Mouse (Mus musculus) cortical plate, adult 2 months (tissue): ENCODE results near the gene Phykpl. TPM values are rescaled to one million over a fixed set of nuclear protein-coding genes. Genes with fewer than 3 reads are reported as not detected.

Source experiments
- H3K27ac ChIP-seq: fragments of 200-500 bp; 2 replicates; pipeline ENCODE4 v1.5.1; 2012; ENCODE audit warnings: low read length, control low read depth, inconsistent platforms; ENCODE audit not compliant: insufficient read depth
- H3K4me1 ChIP-seq: fragments of 200-500 bp; 2 replicates; pipeline ENCODE4 v1.6.1; 2011; ENCODE audit warnings: low read length; ENCODE audit not compliant: control insufficient read depth, insufficient read depth
- H3K4me3 ChIP-seq: fragments of 200-500 bp; 2 replicates; pipeline ENCODE4 v1.5.1; 2011; ENCODE audit warnings: mild to moderate bottlenecking, low read length, control low read depth; ENCODE audit not compliant: insufficient read depth
- CTCF ChIP-seq: fragments of 200-500 bp; IDR thresholded peaks from 2 replicates; pipeline ENCODE4 v1.5.1; 2011; ENCODE audit warnings: mild to moderate bottlenecking, control low read depth, low read length; ENCODE audit not compliant: insufficient read depth; ENCODE audit errors: extremely low read depth
- POLR2A ChIP-seq: fragments of 200-500 bp; IDR thresholded peaks from 2 replicates; pipeline ENCODE4 v1.6.1; 2011; ENCODE audit warnings: mild to moderate bottlenecking, low read length, control low read depth; ENCODE audit not compliant: insufficient read depth; ENCODE audit errors: extremely low read depth
- polyA plus RNA-seq: library from polyadenylated mRNA; depleted of rRNA; stranded (reverse); fragments of >200 nt; gene quantifications from 2 replicates; pipeline ENCODE4 v1.2.3, GENCODE M21; 2012

Phykpl gene
- polyA plus RNA-seq, 1 experiment: 9.7 TPM

DNA sequence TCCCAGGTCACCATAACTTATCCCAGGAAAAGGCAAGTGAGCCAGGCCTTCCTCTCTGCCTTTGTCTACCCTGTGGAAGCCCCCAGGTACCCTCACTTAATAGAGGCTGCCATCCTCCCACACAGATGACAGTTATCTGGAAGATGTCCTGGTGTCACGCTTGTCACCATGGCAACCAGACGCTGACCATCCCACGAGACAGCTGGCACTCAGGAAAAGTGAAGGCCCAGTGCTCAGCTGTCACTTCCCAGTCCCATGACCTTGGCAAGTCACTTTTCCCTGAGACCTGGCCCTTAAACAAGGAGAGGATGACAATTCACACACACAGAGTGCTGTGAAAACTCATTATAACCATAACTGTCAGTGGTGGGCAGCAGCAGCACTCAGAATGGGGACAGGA lies 32.5 kb upstream of the Phykpl start:
- H3K4me3 ChIP-seq: no peak overlapping the region
- no peak overlapping the region for H3K27ac ChIP-seq
- no peak for TF ChIP-seq CTCF
- TF ChIP-seq POLR2A: no peak
- no peaks in the 10 kb centered on the region for H3K4me1 ChIP-seq

GRCm38 (mm10) chr11:51554590-51554989 lies 30.0 kb upstream of the Phykpl start:
- no peaks in the 10 kb centered on the region for H3K4me1 ChIP-seq
- TF ChIP-seq CTCF (no peak), POLR2A (no peak)
- H3K4me3 ChIP-seq: no peak overlapping the region
- H3K27ac ChIP-seq: no peak overlapping the region

DNA sequence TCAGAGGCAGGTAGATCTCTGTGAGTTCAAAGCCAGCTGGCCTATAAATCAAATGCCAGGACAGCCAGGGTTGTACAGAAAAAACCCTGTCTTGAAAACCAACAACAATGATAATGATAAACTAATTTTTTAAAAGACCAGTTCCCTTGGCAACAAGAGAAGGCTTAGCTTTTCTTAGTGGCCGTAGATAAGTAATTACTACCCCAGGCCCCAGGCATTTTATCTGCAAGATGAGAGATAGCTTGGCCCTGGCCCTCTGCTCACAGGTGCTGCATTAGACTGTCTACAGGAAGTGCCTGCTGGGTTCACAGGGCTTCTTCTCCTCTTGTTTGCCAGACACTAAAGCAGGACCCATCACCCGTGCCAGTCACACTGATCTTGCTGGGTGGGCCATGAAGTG lies 29.5 kb upstream of the Phykpl start:
- no peak for TF ChIP-seq POLR2A
- no peak for TF ChIP-seq CTCF
- no peak overlapping the region for H3K4me3 ChIP-seq

GRCm38 (mm10) chr11:51563276-51563675 lies 21.3 kb upstream of the Phykpl start:
- no peak for TF ChIP-seq CTCF
- no peak for TF ChIP-seq POLR2A
- no peak overlapping the region for H3K4me3 ChIP-seq

More for the DNA sequence above, 29.5 kb upstream of the Phykpl start:
- Histone ChIP-seq H3K4me1 (no peaks in the 10 kb centered on the region), H3K27ac (no peak overlapping the region)

DNA sequence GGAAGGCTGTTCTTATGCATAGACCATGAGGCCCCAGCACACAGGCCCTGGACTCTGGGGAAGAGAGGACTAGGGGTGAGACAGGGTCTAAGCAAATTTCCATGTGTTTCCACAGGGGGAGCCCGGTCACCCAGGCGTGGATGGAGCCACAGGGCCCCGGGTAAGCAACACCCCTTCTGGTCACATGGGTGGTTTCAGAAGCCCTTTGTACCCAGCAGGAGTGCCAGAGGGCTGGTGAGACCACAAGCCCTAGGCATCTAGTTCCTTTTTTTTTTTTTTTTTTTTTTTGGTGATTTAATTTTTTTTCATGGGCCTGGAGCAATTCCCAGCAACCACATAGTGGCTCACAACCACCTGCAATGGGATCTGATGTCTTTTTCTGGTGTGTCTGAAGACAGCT lies 19.5 kb upstream of the Phykpl start:
- Histone ChIP-seq H3K27ac (no peak overlapping the region), H3K4me3 (no peak overlapping the region), H3K4me1 (no peaks in the 10 kb centered on the region)
- TF ChIP-seq POLR2A (no peak), CTCF (no peak)

More at GRCm38 (mm10) chr11:51563276-51563675, 21.3 kb upstream of the Phykpl start:
- Histone ChIP-seq H3K4me1 (no peaks in the 10 kb centered on the region), H3K27ac (no peak overlapping the region)

DNA sequence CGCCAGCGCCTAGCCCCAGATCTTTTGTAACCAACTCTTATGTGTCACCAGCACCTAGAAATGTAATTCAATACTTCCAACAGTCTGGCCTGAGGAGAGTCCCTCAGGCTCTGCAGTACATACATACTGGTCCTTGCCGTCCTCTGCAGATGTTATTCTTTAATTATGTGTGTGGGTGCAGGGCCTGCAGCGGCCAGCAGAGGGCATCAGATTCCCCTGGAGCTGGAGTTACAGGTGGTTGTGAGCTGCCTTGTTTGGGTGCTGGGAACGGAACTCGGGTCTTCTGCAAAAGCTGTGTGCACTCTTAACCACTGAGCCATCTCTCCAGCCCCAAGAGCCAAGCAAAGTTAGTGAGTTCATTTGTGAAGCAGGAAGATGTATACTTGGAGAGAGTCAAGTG lies 18.6 kb upstream of the Phykpl start:
- Histone ChIP-seq H3K4me1 (no peaks in the 10 kb centered on the region), H3K4me3 (no peak overlapping the region), H3K27ac (no peak overlapping the region)
- TF ChIP-seq CTCF (no peak), POLR2A (no peak)

GRCm38 (mm10) chr11:51568801-51569200 lies 15.8 kb upstream of the Phykpl start:
- H3K27ac ChIP-seq: no peak overlapping the region
- TF ChIP-seq POLR2A (no peak), CTCF (no peak)
- no peak overlapping the region for H3K4me3 ChIP-seq
- H3K4me1 ChIP-seq: no peaks in the 10 kb centered on the region

DNA sequence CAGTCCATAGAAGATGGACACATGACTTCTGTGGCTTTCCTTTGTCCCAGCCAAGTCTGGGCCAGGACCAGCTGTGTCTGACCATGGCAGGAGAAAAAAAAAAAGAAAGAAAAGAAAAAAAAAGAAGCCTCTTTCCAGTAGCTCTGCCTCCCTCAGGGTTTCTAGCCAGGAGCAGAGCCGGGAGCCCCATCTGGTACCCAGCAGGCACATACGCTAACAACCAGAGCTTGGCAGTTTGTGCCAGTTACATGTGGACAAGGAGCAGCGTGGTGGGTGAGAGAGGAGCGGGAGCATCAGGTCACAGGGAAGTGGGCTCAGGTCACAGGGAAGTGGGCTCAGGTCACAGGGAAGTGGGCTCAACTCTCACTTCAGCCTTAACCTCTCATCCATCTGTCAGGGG lies 8.1 kb upstream of the Phykpl start:
- Histone ChIP-seq H3K4me1 (no peaks in the 10 kb centered on the region), H3K27ac (no peak overlapping the region), H3K4me3 (no peak overlapping the region)
- TF ChIP-seq POLR2A (no peak), CTCF (no peak)

- TF ChIP-seq CTCF: no peak
- no peak for TF ChIP-seq POLR2A
- Histone ChIP-seq H3K4me3 (no peak overlapping the region), H3K27ac (no peak overlapping the region), H3K4me1 (no peaks in the 10 kb centered on the region)
Observed at GRCm38 (mm10) chr11:51577587-51577986, 7.0 kb upstream of the Phykpl start.

DNA sequence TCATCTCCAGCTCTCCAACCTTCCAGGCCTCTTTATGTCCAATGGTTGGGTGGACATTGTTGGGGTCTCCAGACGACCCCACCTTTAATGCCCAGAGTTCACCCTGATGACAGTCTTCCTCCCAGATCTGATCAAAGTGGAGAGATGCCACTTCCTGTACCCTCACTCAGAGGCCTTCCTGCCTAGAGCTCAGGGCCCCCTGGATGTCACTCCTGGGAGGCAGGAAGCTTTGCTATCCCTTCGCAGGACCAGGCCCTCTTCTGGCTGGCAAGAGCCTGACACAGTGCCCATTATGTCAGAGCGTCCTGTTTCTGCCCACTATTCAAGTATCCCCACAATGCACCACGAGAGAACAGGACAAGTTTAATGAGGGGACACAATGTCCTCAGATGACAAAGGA lies 5.5 kb upstream of the Phykpl start:
- H3K27ac ChIP-seq: no peak overlapping the region
- H3K4me1 ChIP-seq: 0 out of 2 replicates have a peak, but pooled peaks cover 1% of the 10 kb centered on the region
- H3K4me3 ChIP-seq: no peak overlapping the region
- TF ChIP-seq POLR2A (no peak), CTCF (no peak)

GRCm38 (mm10) chr11:51582713-51583112 lies 1.8 kb upstream of the Phykpl start:
- no peak for TF ChIP-seq POLR2A
- TF ChIP-seq CTCF: peak; percentile 40
- no peak overlapping the region for H3K4me3 ChIP-seq
- peaks cover 3% of the 10 kb centered on the region; the same call in 1 of the 2 replicates for H3K4me1 ChIP-seq
- no peak overlapping the region for H3K27ac ChIP-seq
